Mouse (Mus musculus) layer of hippocampus, adult 11-12 months (tissue): ENCODE data around the gene Nodal.
A peak's percentile ranks its signal among the peaks of the same experiment; 100 is the strongest.

ENCODE experiments used
- DNase-seq: peaks from one replicate; pipeline ENCODE4 v3.0.0; 2022; ENCODE audit warnings: low spot score

Nodal gene

DNA sequence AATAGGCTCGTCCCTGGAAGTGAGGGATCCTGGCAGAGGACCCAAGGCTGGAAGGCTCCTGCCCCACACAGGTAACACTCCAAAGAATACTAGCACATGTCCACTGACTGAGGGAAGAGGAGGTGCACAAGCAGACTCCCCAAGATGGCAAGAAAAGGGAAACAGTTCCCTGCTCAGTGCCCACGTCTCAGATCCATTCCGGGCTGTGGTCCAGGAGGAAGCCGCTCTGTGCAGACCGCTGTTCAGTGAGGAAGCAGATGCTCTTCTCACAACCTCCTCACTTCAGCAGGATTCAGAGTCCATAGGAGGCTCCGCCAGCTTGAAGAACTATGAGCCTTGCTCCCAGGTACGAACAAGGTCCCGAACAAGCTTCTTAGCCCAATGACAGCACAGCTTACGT is 13.6 kb downstream of the Nodal start:
- DNase-seq: peak; percentile 58

GRCm38 (mm10) chr10:61440202-61440800 is 22.5 kb downstream of the Nodal start:
- no peak for DNase-seq

GRCm38 (mm10) chr10:61443456-61443855 is 25.7 kb downstream of the Nodal start:
- DNase-seq: no peak

GRCm38 (mm10) chr10:61443876-61444275 is 26.1 kb downstream of the Nodal start:
- no peak for DNase-seq

GRCm38 (mm10) chr10:61445016-61445415 is 27.2 kb downstream of the Nodal start:
- DNase-seq: peak; percentile 41

GRCm38 (mm10) chr10:61447581-61448353 is 30.0 kb downstream of the Nodal start:
- no peak for DNase-seq

- DNase-seq: no peak
Measured at GRCm38 (mm10) chr10:61448834-61449233, 31.1 kb downstream of the Nodal start.

DNA sequence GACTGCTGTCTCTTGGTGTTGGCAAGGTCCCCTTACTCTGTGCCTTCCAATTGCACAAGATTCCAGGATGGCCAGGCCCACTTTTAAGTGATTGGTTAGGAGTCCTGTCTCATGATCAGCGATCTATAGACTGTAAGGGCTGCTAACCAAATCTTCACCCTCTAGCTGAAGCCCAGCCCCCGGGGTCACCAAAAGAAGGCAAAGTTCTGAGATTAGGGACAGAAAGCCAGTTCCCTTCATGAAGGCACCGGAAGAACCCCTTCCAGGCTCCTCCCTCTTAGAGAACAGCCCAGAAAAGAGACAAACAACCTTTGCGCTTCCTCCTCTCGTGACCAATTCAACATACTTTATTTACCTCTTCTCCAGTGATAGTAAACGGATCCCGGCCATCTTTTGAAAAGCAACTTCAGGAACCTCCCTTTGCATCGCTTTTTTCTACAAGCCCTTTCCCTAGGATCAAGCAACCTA is 33.7 kb downstream of the Nodal start:
- no peak for DNase-seq

DNA sequence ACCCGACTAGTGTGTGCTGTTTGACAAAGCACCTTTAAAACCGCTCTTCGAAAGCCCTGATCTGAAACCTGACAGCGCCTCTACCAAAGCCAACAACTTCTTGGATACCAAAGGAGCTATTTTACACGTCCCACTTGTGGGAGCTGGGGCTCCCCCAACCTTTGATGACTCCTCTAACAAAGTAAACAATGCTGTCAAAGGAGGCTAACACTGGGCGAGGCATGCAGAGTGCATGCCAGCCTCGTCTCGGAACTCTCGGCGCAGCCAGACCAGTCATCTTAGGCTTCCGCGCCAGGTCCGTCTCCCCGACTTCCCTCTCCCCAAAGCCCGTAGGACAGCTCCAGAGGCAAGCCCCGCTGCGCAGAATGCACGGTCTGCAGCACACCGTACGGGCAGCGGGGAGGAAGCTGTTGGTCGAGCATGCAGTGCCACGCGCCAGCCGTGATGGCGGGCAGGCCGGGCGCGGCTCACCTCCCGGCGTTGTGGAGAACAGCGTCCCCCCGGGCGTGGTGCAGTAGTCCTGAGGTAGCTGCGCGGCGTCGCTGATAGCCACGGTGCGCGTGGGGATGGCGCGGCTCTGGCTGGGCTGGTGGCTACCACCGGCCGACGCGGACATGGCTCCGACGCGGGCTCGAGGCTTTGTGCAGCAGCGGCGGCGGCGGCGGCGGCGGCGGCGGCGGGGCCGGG is 34.3 kb downstream of the Nodal start:
- DNase-seq: peak; percentile 58

GRCm38 (mm10) chr10:61452645-61453044 is 34.9 kb downstream of the Nodal start, which contains the start of gene Eif4ebp2:
Gene Eif4ebp2, minus strand, starts transcription at chr10:61452661.
- peak; percentile 98 for DNase-seq

DNA sequence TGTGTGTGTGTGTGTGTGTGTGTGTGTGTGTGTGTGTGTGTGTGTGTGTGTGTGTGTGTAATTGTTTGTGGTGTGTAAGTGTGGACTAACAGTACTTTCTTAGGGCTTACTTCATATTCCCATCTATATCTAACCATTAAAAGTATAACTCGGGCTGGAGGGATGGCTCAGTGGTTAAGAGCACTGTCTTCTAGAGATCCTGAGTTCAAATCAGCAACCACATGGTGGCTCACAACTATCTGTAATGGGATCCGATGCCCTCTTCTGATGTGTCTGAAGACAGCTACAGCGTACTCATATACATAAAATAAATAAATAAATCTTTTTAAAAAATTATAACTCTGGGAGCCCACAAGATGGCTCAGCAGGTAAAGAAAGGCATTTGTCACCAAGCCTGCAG is 35.4 kb downstream of the Nodal start:
- DNase-seq: peak; percentile 29

DNA sequence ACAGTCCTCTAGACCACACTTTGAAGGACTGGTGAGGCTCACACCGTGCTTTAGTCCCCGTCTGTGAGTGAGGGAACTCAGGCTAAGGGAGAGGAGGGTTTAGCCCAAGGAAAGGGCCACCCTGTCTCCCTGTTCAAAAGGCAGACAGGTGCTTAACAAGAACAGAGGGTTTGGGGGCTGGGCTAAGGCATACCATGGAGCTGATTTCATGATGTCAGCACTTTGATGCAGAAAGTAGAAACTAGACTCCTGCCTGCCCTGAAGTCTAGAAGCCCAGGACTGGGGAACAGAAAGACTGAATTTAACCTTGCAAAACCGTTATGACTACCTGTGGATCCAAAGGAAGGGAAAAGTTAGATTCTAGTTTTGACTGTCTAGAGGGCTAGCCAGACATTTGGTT is 39.4 kb downstream of the Nodal start:
- DNase-seq: no peak

DNA sequence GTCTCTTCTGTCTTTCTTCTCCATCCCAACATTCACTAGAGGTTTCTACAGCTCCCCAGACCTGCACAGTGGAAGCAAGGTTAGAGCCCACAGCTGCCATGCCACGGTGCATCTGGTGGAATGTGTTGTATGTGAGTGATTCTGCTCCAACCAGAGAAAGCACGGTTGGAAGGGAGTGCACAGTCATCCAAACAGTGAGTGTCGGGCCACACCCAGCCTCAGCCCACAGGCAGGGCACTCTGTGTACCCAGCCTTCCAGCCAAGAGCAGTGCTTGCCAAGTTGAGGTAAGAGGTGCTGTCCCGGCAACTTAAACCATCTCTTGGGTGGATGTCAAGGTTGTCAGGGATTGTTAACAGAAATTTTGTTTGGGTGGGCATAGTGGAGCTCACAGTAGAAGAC is 47.2 kb downstream of the Nodal start:
- no peak for DNase-seq

- no peak for DNase-seq
Measured at GRCm38 (mm10) chr10:61466242-61466641, 48.5 kb downstream of the Nodal start.

DNA sequence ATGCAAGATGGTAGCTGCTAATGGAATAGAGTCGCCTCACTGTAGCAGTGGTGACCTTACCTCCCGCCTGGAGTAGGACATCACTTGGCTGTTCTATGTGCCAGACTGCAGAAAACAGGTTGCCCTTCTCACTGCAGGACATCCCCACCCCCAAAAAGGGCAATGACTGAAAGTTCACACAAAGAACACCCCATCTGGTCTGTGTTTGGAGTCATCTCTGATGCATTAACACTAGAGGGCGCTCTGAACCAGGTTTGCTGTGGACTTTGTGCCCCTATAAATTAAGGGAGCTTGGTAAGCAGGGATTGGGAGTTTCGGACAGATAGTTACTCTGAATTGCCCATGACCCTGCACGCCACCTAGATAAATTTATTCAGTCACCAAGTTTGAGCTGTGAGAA is 49.1 kb downstream of the Nodal start:
- DNase-seq: peak; percentile 33

DNA sequence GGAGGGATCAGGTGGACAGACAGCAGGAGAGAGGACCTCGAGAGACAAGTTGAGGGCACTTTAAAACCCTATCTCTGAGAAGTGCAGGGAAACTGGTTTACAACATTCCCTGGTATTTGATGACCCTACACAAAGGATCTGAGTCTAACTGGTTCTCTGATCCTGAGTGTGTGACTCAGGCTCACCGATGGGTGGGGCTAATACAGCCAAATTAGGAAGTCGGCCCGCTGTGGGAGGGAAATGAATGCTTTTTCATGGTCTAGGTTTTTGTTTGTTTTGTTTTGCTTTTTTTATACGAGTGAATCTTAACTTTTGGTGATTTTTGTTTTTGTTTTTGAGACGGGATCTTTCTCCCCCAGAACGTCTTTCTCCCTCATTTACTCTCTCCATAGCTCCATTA is 51.1 kb downstream of the Nodal start:
- no peak for DNase-seq

- DNase-seq: no peak
Measured at GRCm38 (mm10) chr10:61473640-61474039, 55.9 kb downstream of the Nodal start.

DNA sequence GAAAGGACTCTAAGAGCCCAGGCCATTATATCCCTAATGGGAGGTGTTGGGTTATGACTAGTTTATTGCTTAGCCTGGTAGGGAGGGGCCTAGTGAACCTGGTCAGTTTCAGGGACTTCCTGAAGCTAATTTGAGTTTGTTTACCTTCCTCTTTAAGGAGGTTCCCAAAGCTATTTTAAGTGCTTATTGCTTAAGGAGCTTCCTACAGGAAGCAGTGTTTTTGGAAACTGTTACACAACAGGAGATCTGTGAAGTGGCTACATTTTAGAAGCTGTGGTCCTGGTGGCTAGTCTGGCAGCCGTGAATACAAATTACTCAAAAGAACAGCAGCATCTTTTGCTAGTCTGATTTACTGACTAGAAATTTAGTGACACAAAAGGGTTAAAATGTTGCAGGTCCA is 56.6 kb downstream of the Nodal start:
- DNase-seq: no peak
